Mouse (Mus musculus) urinary bladder, postnatal 14 days (tissue): Measurements from ENCODE around the gene Vasp.
A peak's percentile ranks its signal among the peaks of the same experiment; 100 is the strongest.

Experiments used
- DNase-seq: peaks from one replicate; pipeline ENCODE4 v3.0.0; 2021; ENCODE audit warnings: low spot score

Vasp gene

DNA sequence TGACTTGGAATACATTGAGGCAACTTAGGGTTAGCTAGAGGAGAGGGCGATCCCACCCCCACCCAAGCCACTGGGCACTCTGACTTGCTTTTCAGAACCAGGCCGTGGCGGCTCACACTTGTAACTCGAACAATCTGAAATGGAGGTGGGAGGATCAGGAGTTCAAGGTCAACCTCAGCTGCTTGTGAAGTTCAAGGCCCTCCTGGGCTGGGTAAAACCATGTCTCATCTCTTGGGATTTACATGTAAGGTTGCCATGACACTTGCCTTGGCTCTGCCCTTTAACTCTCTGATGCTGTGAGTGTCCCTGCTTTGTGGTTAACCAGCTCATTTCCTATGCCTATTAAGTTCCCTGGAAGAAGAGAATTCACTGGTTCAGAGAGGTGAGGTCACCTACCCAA, 62.1 kb downstream of the Vasp start:
- no peak for DNase-seq

DNA sequence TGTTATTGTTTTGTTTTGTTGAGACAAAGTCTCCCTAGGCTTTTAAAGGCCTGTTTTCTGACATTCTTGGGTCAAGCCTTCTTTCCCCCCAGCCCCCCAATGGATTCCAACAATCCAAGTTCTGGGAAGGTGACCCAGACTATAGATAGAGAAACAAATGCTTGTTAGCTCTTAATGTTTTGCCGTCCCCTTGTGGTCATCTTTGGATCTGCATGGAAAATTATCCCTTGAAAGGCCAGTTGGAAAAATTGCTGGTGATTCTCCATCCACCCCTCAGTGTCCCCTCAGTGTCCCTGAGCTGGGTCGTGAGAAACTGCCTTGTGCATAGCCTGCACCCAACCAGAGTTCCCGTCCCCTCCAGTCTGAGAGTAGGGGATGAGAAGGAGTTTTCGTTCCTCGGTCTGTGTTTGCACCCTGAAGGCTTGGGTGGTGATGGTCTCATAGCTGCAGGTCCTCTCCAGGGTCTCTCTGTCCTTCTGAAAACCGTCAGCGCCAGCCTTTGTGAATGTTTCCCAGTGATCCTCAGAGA, 62.6 kb downstream of the Vasp start:
- peak; percentile 64 for DNase-seq

DNA sequence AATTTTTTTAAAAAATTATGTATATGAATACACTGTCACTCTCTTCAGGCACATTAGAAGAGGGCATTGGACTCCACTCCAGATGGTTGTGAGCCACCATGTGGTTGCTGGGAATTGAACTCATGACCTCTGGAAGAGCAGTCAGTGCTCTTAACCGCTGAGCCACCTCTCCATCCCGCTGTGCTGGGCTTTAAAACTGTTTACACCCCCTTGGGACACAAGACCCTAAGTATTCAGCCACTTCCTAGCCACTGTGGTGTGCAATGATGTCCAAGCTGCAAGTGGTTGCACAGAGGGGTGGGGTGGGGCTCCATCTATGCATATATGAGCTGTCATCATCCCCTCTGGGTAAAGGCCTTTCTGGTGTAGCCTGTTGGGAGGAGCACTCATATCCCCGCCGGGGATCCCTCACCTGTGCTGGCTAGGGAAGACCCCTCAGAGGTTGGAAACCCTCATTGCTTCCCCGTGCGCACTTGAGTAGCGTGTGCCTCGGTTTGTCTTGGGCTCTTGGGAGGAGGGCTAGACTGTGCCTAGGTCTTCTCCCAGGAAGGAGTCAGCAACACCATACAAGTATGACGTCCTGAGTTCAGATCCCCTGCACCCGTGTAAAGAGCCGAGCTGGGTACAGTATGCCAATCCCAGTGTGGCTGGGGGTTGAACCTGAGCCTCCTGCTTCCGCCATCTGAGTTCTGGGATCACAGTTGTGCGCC, 63.3 kb downstream of the Vasp start:
- no peak for DNase-seq
